Mouse (Mus musculus): ENCODE results near the gene Vps54.
"Not testable (repeated sequence)": the region's sequence is repeated elsewhere in the genome, so short reads cannot be mapped to it uniquely, and the experiment has no call there.

Gene Vps54

DNA sequence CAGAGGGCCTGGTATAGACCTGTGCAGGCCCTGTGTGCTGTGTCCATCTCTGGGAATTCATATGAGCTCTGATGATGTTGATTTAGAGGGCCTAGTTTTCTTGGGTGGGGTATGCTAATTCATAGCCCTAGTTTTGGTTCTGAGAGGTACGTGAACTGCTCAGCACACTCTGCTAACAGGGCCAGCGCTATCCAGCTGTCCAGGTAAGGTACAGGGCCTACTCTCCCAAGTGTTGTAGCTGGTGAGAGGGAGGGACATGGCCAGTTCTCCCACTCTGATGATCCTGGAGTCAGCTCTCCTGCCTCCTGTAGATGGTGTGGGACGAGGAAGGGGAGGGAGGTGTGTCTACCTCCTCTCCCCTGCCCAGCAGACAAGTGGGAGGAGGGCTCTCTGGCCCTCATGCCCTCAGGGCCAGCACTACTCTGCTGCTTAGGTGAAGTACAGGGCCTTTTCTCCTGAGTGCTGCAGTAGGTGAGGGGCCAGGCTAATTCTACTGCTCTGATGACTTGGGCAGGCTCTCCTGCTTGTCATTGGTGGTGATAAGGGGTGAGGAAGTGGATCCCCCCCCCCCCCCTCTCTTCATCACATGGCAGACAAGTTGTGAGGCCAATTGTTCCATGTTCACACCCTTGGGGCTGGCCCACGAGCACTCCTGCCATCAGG is 8.3 kb downstream of the Vps54 start:
- no peak for DNase-seq

DNA sequence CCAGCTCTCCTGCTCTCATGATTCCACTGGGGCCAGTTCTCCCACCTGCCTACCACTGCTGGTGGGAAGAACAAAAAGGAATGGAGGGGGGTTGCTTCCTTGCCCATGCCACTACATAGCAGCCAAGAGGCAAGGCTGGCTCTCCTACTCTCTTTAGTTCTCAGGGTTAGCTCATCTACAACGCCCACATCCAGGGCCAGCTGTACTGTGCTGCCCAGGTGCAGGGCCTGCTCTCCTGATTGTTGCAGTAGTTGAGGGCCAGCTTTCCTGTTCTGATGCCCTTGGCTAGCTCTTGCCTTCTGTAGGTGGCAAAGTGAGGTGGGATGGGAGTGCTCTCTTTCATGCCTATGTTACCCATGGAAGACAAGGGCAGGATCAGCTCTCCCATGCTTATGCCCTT is 8.9 kb downstream of the Vps54 start:
- DNase-seq, result no peak

DNA sequence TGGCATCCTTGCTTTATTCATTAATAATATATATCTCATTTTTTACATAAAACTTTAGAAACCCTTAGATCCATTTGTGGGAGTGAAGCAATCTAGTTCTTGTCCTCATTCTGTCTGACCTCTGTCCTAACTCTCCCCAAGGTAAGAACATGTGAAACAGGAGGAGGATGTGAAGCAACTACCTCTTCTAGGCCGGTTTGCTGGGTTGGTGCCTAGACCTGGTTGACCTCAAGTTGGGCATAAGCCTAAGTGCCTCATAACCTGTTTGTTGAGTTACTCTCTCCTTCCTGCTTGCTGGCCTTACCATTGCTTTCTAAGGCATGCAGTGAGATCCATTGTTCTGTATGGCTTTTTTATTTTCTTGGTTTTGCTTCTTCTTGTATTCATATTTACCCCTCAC is 11.3 kb downstream of the Vps54 start:
- DNase-seq, result no peak

DNA sequence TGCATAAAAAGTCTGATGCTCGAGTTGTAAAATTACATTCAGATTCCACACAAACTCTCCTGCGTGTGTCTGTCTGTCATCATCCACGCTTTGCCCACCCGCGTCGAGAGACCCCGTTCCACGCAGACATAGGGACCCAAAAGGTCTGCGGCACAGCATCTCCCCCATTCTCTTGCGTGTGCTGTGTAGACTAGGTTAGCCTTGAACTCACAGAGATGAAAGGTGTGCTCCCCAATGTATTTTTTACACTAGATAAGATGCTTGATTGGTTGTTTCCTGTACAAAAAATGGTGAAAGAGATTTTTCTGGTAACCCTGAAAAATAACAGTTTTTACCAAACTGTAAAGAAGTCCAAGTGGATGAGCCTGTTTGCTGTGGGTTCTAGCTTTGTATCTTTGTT is 19.5 kb downstream of the Vps54 start:
- not testable (repeated sequence) for DNase-seq

DNA sequence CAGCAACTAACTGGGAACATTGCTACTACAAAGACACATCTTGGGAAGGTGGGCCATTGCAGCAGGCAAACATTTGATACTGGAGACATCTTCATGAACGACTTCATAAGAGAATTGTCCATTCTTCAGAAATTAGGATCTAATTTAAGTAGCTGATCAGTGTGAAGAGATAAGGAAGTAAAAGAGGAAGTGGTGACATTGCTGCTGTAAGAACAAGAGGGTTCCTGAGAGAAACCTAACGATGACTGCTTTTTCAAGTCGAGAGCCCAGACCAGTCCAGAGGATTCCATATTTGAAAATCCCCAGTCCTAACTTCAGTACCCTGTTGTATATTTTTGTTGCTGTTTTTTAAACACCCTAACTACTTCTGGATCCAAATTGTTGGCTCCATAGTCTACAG is 26.3 kb downstream of the Vps54 start:
- DNase-seq, result no peak

DNA sequence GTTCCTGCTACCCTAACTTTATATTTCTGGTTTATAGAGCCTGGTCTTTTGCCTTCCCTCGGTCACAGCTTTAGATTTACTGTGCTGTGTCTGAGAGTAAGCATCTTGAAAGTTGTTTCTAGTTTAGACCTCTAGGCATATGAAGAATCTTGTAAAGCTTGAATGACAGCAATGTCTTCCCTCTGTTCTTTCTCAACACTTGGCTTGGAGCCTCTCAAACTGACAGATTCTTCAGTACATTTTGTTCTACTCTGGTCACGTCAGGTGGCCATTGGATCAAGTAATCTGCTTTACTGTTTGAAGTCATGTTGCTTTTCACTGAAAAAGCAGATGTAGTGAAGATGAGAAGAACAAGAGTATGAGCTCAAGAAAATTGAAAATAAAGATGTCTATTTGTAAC is 37.1 kb downstream of the Vps54 start:
- DNase-seq, result no peak

DNA sequence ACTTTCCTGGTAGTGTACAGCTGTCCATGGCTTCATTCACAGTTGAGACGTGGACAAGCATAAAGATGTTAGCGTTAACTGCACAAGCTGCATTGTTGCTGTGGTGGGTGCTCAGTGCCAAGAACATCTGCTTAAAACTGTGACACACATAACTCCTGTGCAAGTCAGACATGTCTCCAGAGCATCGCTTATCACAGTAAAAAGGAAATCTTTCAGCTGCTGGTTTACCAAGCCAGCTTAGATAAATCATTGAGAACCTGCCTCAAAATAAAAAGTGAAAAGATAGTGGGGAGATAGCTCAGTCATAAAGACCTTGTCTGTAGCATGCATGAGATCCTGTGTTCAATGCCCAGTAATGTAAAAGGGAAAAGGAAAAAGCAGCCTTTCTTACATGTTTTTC is 47.3 kb downstream of the Vps54 start:
- DNase-seq, result no peak

DNA sequence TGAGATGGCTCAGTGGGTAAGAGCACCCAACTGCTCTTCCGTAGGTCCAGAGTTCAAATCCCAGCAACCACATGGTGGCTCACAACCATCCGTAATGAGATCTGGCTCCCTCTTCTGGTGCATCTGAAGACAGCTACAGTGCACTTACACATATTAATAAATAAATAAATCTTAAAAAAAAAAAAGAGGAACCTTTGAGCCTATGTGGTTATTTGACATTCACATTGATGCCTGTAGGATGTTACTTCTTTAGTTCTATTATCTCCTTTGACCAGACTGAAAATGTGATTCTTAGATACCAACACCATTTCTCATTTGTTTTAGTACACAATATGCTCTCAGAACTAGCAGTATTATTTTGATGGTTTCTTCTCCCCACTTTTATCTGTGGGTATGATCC is 49.1 kb downstream of the Vps54 start:
- not testable (repeated sequence) for DNase-seq

DNA sequence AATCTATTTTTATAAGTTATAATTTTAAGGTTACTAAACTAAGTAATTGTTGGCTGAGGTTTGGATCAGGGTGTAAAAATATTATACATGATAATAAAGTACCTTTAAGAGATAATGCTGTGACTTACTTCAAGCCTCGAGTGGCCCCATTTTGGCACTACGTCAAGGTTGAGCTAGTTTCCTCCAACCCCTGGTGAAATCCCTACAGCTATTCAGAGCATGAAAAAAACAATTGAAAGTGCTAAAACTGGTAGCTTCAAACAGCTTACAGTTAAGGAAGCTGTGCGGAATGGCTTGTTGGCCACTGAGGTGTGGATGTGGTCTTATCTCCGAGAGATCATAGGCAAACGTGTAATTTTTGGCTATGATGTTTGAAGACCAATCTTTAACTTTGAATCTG is 56.4 kb downstream of the Vps54 start:
- no peak for DNase-seq

DNA sequence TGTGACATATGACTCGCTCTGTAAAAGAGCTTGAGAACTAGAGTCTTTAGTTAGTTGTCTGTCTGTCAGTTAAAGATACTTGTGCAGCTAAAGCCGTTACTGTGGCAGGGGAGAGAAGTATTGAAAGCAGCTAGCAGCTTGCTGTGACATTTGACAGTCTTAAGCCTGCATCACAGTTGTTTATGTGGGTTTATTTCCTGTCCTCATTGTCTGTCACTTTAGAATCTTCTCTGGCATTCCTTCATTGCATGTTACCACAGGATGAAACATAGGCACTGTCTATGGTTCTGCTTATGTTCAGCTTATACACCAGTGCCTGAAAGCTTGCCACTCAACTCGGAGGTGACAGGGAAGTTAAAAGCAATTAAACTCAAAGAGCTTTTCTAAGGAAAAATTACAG is 64.5 kb downstream of the Vps54 start:
- no peak for DNase-seq

DNA sequence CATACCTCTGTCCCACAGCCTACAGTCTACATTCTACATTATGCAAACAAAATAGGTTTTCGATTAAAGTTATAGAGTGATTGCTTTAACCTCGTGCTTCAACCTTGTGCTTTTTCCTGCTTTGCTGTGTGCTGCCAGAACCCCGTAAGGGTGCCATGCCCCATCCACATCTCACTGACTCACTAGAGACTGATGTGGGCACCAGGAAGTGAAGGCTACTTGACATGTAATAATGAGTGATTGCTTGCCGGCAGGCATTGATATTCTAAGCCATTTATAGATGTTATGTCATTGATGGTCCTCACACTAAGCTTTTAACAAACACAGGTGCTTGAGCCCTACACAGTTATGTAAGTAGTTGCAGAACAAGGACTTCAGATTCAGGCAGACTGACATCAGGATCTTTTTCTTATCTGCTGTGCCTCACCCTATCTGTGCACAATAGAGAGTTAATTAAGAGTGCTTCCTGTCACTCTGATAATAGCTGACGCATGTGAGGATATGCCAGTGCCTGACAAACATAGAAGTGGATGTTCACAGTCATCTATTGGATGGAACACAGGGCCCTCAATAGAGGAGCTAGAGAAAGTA is 68.1 kb downstream of the Vps54 start:
- no peak for DNase-seq

DNA sequence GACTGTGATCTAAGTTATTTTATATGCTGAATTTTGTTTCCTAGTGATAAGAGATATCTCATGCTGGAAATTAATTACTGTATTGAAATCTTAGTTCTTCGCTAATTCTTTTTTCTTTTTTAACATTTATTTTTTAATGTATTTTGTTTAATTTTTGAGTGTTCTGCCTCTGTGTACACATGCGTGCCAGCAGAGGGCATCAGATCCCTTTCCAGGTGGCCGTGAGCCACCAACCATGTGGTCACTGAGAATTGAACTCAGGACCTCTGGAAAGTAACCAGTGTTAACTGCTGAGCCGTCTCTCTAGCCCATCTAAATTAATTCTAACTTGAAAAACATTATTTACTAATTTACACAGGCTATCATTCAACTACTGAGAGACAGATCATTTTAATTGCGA is 69.0 kb downstream of the Vps54 start:
- DNase-seq, result peak in 1 of 2 experiments; percentile 48

DNA sequence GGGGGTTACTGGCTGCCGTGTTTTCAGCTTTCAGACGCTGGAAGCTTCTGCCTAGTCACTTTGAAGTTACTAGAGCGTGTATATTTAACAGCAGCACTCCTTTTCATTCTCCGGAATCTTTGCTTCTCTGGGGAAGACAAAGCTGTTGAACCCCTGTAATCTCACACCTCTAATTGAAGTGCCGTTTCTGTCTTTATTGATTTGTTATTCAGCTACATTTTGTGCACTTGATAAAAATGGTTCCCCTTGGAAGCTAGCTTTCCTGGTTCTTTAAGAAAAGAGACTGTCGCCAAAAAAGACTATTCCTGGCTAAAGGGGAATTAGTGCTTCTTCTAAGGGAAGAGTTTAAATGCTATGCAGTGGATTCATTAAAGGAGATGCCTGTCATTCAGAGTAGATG is 70.4 kb downstream of the Vps54 start:
- no peak for DNase-seq

DNA sequence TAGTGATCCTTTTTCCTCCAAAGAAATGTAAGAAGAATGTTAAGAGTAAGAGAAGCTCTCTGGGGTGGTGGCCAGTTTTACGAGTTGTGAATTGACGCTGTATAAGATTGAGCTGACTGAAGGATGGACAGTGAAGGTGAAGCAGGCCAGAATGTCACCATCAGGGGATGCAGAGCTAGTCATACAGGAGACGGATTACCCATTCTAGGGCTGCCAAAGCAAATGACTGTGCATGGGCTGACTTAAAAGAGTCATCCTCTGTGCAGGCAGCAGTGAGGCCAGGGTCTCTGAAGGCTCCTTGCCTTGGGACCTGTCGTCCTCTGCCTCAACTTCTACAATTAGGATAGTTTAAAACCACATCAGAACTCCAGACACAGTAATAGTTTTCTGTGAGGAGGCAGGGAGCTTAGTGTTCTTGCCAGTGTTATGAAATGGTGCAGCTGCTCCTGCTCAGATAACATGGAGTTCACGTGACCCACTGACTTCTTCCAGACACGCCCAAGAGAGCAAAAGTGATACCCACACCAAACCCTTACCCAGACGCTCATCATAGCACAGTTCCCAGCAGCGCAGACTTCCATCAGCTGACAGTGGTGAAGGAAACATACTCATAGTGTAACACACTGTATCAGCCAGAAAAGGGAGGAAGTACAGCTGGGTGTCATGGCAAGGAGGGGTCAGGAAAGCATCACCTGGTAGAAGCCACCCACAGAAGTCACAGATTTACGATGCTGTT is 75.0 kb downstream of the Vps54 start:
- DNase-seq, result no peak

DNA sequence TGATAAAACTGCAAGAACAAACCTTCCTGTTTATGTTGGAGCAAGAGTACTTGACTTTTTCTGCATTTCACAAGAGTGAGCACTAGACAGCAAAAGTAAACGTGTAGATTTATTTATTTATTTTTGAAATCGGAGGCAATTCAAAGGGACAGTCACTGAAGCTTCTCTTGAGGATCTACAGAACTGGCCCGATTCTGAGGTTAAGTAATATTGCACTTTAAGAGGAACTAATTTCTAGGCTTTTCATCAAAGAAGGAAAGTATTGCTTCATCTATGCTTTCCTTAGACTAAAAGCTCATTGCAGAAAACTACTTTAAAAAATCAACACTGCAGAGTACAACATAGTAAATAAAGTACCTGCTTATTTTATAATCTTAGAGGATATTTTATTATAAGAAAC is 82.5 kb downstream of the Vps54 start:
- DNase-seq, result no peak

DNA sequence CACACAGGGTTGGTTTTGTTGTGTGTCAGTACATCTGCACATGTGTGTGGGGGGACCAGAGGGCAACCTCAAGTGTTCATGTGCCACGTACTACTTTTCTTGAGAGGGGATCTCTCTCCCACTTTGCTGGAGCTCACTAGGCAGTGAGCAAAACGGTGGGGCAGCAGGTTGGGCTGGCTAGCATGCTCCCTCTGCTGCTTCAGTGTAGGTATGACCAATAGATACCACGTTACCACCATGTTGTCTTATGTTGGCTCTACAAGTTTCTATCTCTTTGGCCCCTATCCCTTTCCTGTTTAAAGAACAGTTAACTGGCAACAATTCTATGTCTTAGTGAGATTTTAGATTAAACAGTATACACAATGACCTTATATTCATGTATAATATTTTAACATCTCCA is 83.3 kb downstream of the Vps54 start:
- no peak for DNase-seq

DNA sequence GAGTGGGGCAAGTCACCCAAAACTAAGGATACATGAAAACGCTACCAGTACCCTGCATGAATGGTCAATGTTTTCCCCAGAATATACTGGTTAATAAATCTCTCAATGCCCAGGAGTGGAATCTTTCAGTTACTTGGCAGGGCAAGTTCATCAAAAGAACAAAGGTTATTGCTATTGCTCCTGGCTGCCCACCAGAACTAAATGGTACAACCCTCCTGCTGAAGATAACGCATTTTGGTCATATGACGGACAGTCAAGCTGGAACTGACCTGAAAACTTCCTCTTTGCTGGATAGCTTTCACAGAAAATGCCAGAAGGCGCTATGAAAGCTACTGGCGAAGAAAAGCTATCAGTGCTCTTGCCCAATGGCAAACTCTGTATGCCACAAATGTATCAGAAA is 86.7 kb downstream of the Vps54 start:
- DNase-seq, result peak; percentile 40 to 43

DNA sequence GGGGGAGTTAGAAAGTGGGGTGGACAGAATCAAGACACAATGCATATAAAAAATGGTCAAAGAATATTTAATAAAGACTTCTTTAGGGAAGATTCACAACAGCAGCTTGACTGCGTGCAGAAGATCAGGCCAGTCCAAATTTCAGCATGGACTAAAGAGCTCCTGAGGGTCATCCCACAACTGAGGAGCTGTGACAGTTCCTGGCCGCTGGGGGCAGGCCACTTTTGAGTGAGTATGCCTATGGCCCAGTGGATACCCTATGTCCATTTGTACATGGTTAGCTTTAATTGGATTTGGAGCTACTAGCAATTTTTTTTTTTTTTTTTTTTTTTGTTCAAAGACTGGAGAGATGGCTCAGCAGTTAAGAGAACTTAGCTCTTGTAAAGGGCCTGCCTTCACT is 87.7 kb downstream of the Vps54 start:
- DNase-seq, result no peak

DNA sequence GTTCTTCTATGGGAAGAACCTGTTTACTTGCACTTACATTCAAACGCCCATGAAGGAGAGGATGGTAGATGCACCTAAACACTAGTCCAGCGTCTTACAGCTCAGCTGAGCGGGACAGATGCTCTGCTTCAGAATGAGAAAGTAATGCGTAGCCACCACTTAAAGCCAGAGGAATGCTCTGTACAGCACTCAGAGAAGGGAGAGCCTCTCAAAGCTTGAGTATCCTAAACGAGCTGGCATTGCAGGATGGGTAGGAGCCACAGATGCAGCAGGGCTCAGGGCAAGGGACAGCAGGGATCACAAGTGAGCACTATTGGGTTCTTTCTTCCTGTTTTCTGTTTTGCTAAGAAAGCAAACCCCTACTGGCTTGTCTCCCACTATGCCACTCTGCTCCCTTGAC is 88.4 kb downstream of the Vps54 start:
- DNase-seq, result no peak

DNA sequence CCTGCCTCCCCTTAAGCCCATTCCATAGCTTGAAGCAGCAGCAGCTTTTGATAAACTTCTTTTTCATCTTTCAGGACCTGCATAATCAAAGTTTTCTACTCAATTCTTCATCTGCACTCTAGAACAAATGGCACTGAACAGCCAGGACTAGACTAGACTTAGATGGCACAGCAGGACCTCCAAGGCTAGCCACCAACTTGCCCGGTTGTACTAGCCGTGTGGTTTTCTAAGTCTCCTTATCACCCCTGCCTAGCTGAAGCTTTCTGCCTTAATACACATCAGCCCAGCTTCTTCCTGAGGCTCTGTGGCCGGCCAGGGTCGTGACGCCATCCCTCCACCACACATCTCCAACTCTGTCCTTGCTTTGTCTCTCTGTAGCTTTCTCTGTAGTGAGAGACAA is 89.1 kb downstream of the Vps54 start:
- no peak for DNase-seq

DNA sequence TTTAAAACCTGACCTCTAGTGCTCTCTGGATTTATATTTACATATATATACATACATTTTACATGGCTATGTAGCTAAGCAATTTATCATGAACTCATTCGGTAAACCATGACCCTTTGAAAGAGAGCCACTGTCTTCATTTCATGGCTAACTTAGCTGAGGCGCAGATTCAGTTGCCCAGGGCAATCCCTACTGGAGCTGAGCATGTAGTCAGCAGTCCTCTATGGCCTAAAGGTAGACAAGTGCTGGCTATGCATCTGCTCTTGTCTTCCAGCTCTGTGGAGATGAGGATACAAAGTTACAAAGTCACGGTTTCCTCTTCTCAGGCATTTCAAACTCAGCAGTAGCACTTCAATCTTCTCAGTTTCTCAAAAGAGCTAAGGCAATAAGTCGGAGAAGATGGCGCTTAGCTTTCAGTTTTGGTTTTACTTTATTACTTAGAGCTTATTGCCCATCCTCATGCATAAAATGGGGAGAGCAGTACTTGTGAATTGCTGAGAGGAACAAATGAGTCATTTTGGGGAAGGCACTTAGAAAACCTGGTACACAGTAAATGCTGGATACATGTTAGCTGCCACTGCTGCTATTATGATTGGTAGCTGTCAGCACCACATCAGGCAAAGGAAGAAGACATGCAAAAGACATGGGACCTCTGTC is 93.7 kb downstream of the Vps54 start:
- DNase-seq, result no peak

DNA sequence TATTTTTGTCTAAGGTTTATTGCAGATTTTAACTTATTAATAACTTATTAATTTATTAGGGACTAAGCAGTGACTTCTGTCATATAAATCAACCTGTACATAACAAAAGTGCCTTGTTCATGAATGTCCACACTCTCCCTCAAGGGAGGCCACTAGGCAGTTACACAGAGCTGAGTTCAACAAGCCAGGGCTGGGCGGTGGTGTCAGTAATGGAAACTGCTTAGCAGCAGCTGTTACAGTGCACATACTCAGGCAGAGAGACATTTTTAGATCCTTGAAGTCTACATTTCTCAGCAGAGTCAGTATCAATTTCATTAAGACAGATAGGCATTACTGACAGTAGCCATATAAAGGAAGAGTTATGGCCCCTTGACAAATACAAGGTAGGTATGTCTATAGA is 98.8 kb downstream of the Vps54 start:
- DNase-seq, result no peak

DNA sequence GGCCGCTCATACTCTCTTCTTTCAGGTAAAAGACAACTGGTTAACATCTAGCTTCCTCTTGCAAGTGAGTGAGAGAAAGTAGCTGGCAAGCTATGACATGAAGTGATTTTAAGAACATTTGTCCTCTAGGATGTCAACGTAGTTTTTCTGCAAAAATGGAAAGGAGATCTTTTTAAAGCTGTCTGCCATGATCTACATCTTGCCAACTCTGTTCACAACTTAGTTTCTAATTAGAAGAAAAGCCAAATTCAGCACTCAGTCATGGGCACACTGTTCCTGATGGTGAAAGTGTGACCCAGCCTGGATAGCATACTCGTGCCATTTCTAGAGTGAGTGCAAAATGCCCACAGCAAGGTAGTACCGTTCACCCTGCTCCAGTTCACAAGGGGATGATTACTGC is 100.0 kb downstream of the Vps54 start:
- DNase-seq, result no peak

DNA sequence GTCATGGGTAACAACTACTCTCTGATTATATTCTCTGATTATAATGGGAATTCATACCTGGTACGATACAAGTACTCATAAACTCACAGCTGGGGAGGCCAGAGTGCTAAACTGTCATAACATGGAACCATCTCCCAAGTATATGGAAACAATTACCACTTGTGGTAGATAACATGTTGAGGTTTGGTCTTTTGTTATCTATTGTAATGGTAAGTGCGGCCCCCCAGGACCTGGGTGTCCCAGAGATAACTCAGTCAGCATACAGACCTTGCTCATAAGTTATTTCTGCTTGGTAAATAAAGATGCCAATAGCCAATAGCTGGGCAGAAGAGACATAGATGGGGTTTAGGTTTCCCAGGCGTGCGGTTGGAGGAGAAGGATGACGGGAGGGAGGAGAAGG is 104.4 kb downstream of the Vps54 start:
- DNase-seq, result no peak
